Mouse (Mus musculus): ENCODE data around the gene Tsen54. TPM values are rescaled to one million over a fixed set of nuclear protein-coding genes. Genes with fewer than 3 reads are reported as not detected.

Tsen54 gene
- polyA plus RNA-seq (2014; fragmentation: Nextera tagmentation; extraction: Ambion mirVana), result 17.8 and 19.9 TPM in 2 replicates

GRCm38 (mm10) chr11:115814605-115815450 lies at the start of gene Tsen54:
Gene Tsen54, plus strand, starts transcription at chr11:115814724.
- Histone ChIP-seq H3K27me3 (ENCODE audit: control insufficient read depth, insufficient read depth, low read length) (no peaks in the 10 kb centered on the region), H3K4me3 (replicated peaks; ENCODE audit: low read length) (peak within 1 kb of the TSS; percentile 71), H3K36me3 (replicated peaks; ENCODE audit: control insufficient read depth, insufficient read depth) (peaks cover 21% of the 10 kb centered on the region), H3K9ac (peak within 1 kb of the TSS; percentile 77), H3K4me2 (replicated peaks) (peak within 1 kb of the TSS; percentile 88), H3K27ac (peak within 1 kb of the TSS; percentile 62), H3K9me3 (ENCODE audit: control insufficient read depth, low read length) (no peaks in the 10 kb centered on the region), H3K4me1 (replicated peaks; ENCODE audit: control insufficient read depth, insufficient read depth, low read length) (peaks cover 25% of the 10 kb centered on the region)
- under 1% methylated on average over 75 of the region's 84 CpGs for WGBS
- DNase-seq (ENCODE audit: low spot score), result peak; percentile 84
- peak; percentile 32 for ATAC-seq (ENCODE audit: low FRiP score)

- Histone ChIP-seq H3K36me3 (replicated peaks; ENCODE audit: control insufficient read depth, insufficient read depth) (no peaks in the 10 kb centered on the region), H3K27ac (peak within 1 kb of the TSS; percentile 92), H3K9me3 (ENCODE audit: control insufficient read depth, low read length) (no peaks in the 10 kb centered on the region), H3K4me1 (replicated peaks; ENCODE audit: control insufficient read depth, insufficient read depth, low read length) (peaks cover 27% of the 10 kb centered on the region), H3K4me2 (replicated peaks) (peak within 1 kb of the TSS; percentile 85), H3K9ac (peak within 1 kb of the TSS; percentile 92), H3K27me3 (ENCODE audit: control insufficient read depth, insufficient read depth, low read length) (no peaks in the 10 kb centered on the region), H3K4me3 (replicated peaks; ENCODE audit: low read length) (peak within 1 kb of the TSS; percentile 64)
- peak; percentile 100 for DNase-seq (ENCODE audit: low spot score)
- peak; percentile 98 for ATAC-seq (ENCODE audit: low FRiP score)
- WGBS, result under 1% methylated on average over 30 of the region's 32 CpGs
These were observed 49.4 kb upstream of the Tsen54 start, which contains the start of gene Tmem94 for GRCm38 (mm10) chr11:115765103-115765606. Gene Tmem94, plus strand, starts transcription at chr11:115765433.

- H3K9me3 ChIP-seq (ENCODE audit: control insufficient read depth, low read length), result no peaks in the 10 kb centered on the region
- ATAC-seq (ENCODE audit: low FRiP score) (peak; percentile 73), DNase-seq (ENCODE audit: low spot score) (peak; percentile 61)
- H3K4me2 ChIP-seq (replicated peaks), result peak overlapping the region; percentile 85
- H3K4me1 ChIP-seq (replicated peaks; ENCODE audit: control insufficient read depth, insufficient read depth, low read length), result peaks cover 27% of the 10 kb centered on the region
- peak overlapping the region; percentile 92 for H3K9ac ChIP-seq
- H3K36me3 ChIP-seq (replicated peaks; ENCODE audit: control insufficient read depth, insufficient read depth), result no peaks in the 10 kb centered on the region
- H3K27me3 ChIP-seq (ENCODE audit: control insufficient read depth, insufficient read depth, low read length), result no peaks in the 10 kb centered on the region
- peak overlapping the region; percentile 64 for H3K4me3 ChIP-seq (replicated peaks; ENCODE audit: low read length)
- WGBS, result under 1% methylated on average over 34 of the region's 34 CpGs
- peak overlapping the region; percentile 92 for H3K27ac ChIP-seq
These were observed 48.9 kb upstream of the Tsen54 start for GRCm38 (mm10) chr11:115765607-115766141.

DNA sequence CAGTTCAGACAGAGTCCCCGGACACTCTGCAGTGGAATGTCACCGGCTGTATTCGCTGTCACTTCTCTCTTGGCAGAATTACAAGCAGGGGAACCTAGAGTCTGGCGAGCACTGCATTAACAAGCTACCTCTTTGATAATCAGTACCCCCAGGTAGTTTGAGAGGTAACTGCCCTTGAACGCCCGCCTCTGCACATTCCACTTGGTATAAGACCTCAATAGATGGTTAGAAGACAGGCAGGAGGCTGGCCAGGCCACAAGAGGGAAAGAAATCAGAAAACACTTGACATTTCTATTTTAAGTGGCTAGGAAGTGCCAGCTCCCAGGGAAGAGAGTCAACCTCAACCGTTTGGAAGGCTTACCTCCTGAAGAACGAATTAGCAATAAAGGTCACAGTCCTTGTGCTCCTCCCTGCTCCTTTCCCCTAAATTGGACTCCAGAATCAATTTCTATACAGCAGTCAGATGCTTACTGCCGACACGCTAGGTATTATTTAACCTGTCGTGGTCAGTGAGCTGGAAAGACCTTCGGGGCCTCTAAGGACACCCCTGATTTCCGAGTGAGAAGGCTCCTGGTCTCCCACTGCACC lies 48.1 kb upstream of the Tsen54 start:
- H3K4me1 ChIP-seq (replicated peaks; ENCODE audit: control insufficient read depth, insufficient read depth, low read length), result peaks cover 27% of the 10 kb centered on the region
- no peaks in the 10 kb centered on the region for H3K36me3 ChIP-seq (replicated peaks; ENCODE audit: control insufficient read depth, insufficient read depth)
- no peak for DNase-seq (ENCODE audit: low spot score)
- peak overlapping the region; percentile 85 for H3K4me2 ChIP-seq (replicated peaks)
- no peaks in the 10 kb centered on the region for H3K27me3 ChIP-seq (ENCODE audit: control insufficient read depth, insufficient read depth, low read length)
- peak overlapping the region; percentile 92 for H3K27ac ChIP-seq
- no peak for ATAC-seq (ENCODE audit: low FRiP score)
- H3K9me3 ChIP-seq (ENCODE audit: control insufficient read depth, low read length), result no peaks in the 10 kb centered on the region
- peak overlapping the region; percentile 64 for H3K4me3 ChIP-seq (replicated peaks; ENCODE audit: low read length)
- WGBS, result 39% methylated on average over 13 of the region's 13 CpGs
- H3K9ac ChIP-seq, result peak overlapping the region; percentile 92

GRCm38 (mm10) chr11:115766981-115767380 lies 47.5 kb upstream of the Tsen54 start:
- no peak for DNase-seq (ENCODE audit: low spot score)
- 0 out of 2 replicates have a peak overlapping the region, but pooled peaks have one; percentile 92 for H3K27ac ChIP-seq
- no peaks in the 10 kb centered on the region for H3K27me3 ChIP-seq (ENCODE audit: control insufficient read depth, insufficient read depth, low read length)
- H3K9me3 ChIP-seq (ENCODE audit: control insufficient read depth, low read length), result no peaks in the 10 kb centered on the region
- H3K4me3 ChIP-seq (replicated peaks; ENCODE audit: low read length), result peak overlapping the region; percentile 64; the same call in 1 of the 2 replicates
- no peak for ATAC-seq (ENCODE audit: low FRiP score)
- 85% methylated on average over 8 of the region's 8 CpGs for WGBS
- H3K9ac ChIP-seq, result peak overlapping the region; percentile 92; the same call in 1 of the 2 replicates
- peak overlapping the region; percentile 85 for H3K4me2 ChIP-seq (replicated peaks)
- H3K36me3 ChIP-seq (replicated peaks; ENCODE audit: control insufficient read depth, insufficient read depth), result no peaks in the 10 kb centered on the region
- peaks cover 27% of the 10 kb centered on the region for H3K4me1 ChIP-seq (replicated peaks; ENCODE audit: control insufficient read depth, insufficient read depth, low read length)

GRCm38 (mm10) chr11:115768896-115769295 lies 45.6 kb upstream of the Tsen54 start:
- WGBS, result 87% methylated on average over 3 of the region's 3 CpGs
- no peak for ATAC-seq (ENCODE audit: low FRiP score)
- Histone ChIP-seq H3K36me3 (replicated peaks; ENCODE audit: control insufficient read depth, insufficient read depth) (no peaks in the 10 kb centered on the region), H3K27me3 (ENCODE audit: control insufficient read depth, insufficient read depth, low read length) (no peaks in the 10 kb centered on the region), H3K4me2 (replicated peaks) (no peak overlapping the region), H3K4me3 (replicated peaks; ENCODE audit: low read length) (no peak overlapping the region), H3K27ac (0 out of 2 replicates have a peak overlapping the region, but pooled peaks have one; percentile 20), H3K4me1 (replicated peaks; ENCODE audit: control insufficient read depth, insufficient read depth, low read length) (peaks cover 27% of the 10 kb centered on the region), H3K9ac (peak overlapping the region; percentile 7; the same call in 1 of the 2 replicates), H3K9me3 (ENCODE audit: control insufficient read depth, low read length) (no peaks in the 10 kb centered on the region)
- DNase-seq (ENCODE audit: low spot score), result no peak

DNA sequence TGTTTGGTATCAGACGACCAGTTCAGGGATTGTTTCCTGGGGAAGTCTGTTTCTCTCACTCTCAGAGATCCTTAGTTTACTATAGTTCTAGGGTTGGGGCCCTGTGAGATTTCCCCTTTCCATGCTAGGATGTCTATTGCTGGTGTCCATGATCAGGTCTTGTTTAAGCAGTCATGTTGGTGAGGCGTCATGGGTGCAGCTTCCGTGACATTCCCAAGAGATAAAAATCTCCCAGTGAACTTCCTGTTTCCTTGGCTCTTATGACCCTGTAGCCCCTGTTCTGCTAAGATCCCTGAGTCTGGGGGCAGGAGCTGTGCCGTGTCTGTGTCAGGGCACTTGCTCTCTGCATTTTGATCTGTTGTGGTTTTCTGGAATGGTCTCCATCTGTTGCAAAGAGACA lies 39.9 kb upstream of the Tsen54 start:
- Histone ChIP-seq H3K27me3 (ENCODE audit: control insufficient read depth, insufficient read depth, low read length) (no peaks in the 10 kb centered on the region), H3K4me2 (replicated peaks) (no peak overlapping the region), H3K9me3 (ENCODE audit: control insufficient read depth, low read length) (no peaks in the 10 kb centered on the region), H3K4me1 (replicated peaks; ENCODE audit: control insufficient read depth, insufficient read depth, low read length) (peaks cover 24% of the 10 kb centered on the region), H3K27ac (no peak overlapping the region), H3K4me3 (replicated peaks; ENCODE audit: low read length) (no peak overlapping the region), H3K9ac (no peak overlapping the region), H3K36me3 (replicated peaks; ENCODE audit: control insufficient read depth, insufficient read depth) (peaks cover 5% of the 10 kb centered on the region; the same call in 1 of the 2 replicates)
- WGBS, result 85% methylated on average over 4 of the region's 4 CpGs
- DNase-seq (ENCODE audit: low spot score) (no peak), ATAC-seq (ENCODE audit: low FRiP score) (no peak)

DNA sequence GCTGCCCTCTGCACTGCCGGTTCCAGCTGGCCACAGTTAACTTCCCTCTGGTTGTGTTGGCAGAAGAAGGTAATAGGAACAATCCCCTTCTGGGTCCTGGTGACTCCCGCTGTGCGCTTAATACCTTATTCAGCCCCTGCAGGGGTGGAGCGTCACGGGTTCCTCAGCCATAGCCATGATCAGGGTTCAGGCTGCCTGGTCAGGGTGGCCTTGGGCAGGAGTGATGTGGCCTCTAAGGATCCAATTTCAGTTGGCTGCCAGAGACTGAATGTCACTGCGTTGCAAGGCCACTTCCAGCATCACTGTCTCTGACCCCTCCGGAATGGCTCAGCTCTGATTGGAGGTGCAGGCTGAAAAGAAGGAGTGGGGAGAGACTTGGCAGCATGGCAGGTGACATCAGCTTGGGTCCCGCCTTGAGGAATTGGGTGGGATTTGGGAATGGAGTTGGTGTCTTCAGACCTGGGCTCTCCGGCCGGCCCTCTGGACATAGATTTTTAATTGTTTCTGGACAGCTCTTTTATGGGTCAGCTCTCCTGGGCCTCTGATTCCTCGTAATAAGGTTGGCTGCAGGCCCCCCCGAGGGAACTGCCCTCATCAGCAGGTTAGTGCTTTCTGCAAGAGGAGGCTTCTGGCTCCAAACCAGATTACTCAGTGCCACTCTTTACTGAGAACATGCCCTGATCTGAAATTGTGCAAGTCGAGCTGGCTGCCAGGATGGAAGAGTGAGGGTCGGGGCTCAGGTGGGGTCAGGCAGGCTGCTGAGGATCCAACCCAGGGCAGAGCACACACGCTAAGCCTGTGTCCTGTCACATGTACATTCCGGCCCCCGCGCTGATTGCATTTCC lies 38.5 kb upstream of the Tsen54 start:
- H3K9ac ChIP-seq, result no peak overlapping the region
- no peaks in the 10 kb centered on the region for H3K9me3 ChIP-seq (ENCODE audit: control insufficient read depth, low read length)
- DNase-seq (ENCODE audit: low spot score) (no peak), ATAC-seq (ENCODE audit: low FRiP score) (no peak)
- peaks cover 34% of the 10 kb centered on the region for H3K4me1 ChIP-seq (replicated peaks; ENCODE audit: control insufficient read depth, insufficient read depth, low read length)
- peak overlapping the region; percentile 18; the same call in 1 of the 2 replicates for H3K27ac ChIP-seq
- H3K4me3 ChIP-seq (replicated peaks; ENCODE audit: low read length), result no peak overlapping the region
- peaks cover 5% of the 10 kb centered on the region; the same call in 1 of the 2 replicates for H3K36me3 ChIP-seq (replicated peaks; ENCODE audit: control insufficient read depth, insufficient read depth)
- peak overlapping the region; percentile 22; the same call in 1 of the 2 replicates for H3K4me2 ChIP-seq (replicated peaks)
- no peaks in the 10 kb centered on the region for H3K27me3 ChIP-seq (ENCODE audit: control insufficient read depth, insufficient read depth, low read length)
- WGBS, result 36% methylated on average over 18 of the region's 18 CpGs
